Mouse (Mus musculus): ENCODE results near the gene Atp7a. TPM values are rescaled to one million over a fixed set of nuclear protein-coding genes. Genes with fewer than 3 reads are reported as not detected.

The Atp7a gene
- polyA plus RNA-seq, 1 experiment: 26.7 TPM

DNA sequence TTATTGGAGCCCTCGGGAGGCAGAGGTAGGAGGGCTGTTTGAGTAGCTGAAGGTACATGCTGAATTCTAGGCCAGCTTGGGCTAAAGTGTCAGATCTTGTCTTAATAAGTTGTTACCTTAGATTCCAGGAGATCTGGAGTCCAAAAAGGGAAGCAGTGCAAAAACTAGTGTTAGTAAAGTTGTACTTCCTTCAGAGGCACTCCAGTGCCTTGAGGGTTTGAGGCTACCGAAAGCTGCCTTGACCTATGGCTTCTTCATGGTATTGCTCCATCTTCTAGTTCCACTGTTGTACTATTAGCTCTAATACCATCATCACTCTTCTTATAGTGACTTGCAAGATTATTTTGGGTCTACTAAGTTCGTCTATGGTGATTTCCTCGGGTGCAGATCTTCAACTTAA lies 102.8 kb downstream of the Atp7a start:
- Histone ChIP-seq H3K4me3 (ENCODE audit: insufficient read depth, low read length) (no peak overlapping the region), H3K27ac (ENCODE audit: insufficient read depth, low read length) (no peak overlapping the region), H3K4me1 (ENCODE audit: control insufficient read depth, insufficient read depth, low read length) (no peaks in the 10 kb centered on the region)
- TF ChIP-seq POLR2A (IDR thresholded peaks at IDR 0.05; ENCODE audit: low read depth, low read length): no peak
- TF ChIP-seq CTCF (IDR thresholded peaks at IDR 0.05; ENCODE audit: borderline replicate concordance, insufficient read depth, low read length): no peak

DNA sequence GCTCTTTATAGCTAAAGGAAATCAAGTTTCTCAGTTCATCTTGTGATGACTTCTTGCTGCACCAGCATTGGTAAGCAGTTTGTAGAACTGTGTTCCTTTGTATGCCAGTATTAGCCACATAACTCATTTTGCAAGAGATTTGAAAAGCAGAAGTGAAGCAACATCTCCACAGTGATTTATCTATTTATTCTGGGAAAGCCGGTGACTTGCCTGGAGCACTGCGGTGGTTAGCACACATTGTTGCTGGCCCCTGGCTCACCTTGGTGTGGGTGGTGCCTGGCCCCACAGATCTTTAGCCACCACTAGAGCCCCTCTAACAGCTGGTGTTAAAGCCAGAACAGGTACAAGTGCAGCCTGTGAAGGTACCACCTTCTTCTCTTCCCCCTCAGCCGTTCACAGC lies 107.8 kb downstream of the Atp7a start:
- Histone ChIP-seq H3K4me3 (ENCODE audit: insufficient read depth, low read length) (no peak overlapping the region), H3K4me1 (ENCODE audit: control insufficient read depth, insufficient read depth, low read length) (peaks cover 2% of the 10 kb centered on the region), H3K27ac (ENCODE audit: insufficient read depth, low read length) (no peak overlapping the region)
- TF ChIP-seq POLR2A (IDR thresholded peaks at IDR 0.05; ENCODE audit: low read depth, low read length) (no peak), CTCF (IDR thresholded peaks at IDR 0.05; ENCODE audit: borderline replicate concordance, insufficient read depth, low read length) (no peak)

DNA sequence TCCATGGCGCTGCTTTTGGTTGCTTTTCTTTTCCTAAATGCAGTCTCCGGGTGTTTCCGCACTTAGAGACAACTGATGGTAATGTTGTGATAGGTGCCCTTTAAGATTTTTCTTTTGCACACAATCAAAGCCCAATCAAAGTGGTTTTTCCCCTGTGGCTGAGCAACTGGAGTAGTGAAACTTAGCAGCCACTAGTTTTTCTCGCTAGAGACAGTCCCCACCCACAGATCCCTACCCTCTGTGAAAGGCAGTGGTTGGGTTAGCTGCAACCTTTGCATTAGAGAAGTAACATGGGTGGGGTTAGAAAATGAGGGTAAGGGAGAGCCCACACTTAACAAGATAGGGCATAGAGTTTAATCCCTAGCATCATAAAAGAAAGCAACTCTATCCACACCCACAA lies 108.4 kb downstream of the Atp7a start:
- no peak overlapping the region for H3K4me3 ChIP-seq (ENCODE audit: insufficient read depth, low read length)
- TF ChIP-seq POLR2A (IDR thresholded peaks at IDR 0.05; ENCODE audit: low read depth, low read length): no peak
- no peak for TF ChIP-seq CTCF (IDR thresholded peaks at IDR 0.05; ENCODE audit: borderline replicate concordance, insufficient read depth, low read length)
- no peak overlapping the region for H3K27ac ChIP-seq (ENCODE audit: insufficient read depth, low read length)
- peaks cover 2% of the 10 kb centered on the region for H3K4me1 ChIP-seq (ENCODE audit: control insufficient read depth, insufficient read depth, low read length)

DNA sequence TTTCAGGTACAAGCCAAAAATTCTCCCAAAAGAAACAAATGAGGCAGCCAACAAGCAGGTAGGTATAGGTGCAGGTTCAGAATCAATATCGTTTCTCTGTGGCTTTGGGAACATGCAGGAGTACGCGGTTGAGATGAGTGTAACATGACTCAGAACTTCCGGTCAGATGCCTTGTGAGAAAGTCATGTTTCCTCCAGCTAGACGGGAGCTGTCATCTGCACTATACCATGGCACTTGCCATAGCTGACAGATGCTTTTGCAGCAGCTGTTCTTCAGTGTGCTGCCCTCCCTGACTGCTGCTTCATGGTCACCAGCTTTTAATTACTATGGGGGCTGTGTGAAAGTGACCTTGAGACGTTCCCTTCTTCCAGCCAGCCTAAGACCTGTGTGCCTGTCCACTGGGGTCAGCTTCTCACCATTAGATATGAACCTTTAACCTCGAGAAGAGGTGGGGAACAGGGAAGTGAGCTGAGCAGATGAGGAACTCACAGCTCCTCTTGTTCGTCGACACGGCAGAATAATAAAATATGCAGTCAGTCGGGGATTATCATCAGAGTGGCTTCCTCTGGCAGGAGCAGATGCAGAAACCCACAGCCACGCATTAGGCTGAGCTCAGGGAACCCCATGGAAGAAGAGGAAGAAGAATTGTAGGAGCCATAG lies 109.0 kb downstream of the Atp7a start:
- no peak overlapping the region for H3K27ac ChIP-seq (ENCODE audit: insufficient read depth, low read length)
- no peak overlapping the region for H3K4me3 ChIP-seq (ENCODE audit: insufficient read depth, low read length)
- no peak for TF ChIP-seq POLR2A (IDR thresholded peaks at IDR 0.05; ENCODE audit: low read depth, low read length)
- no peak for TF ChIP-seq CTCF (IDR thresholded peaks at IDR 0.05; ENCODE audit: borderline replicate concordance, insufficient read depth, low read length)
- H3K4me1 ChIP-seq (ENCODE audit: control insufficient read depth, insufficient read depth, low read length): peaks cover 2% of the 10 kb centered on the region

DNA sequence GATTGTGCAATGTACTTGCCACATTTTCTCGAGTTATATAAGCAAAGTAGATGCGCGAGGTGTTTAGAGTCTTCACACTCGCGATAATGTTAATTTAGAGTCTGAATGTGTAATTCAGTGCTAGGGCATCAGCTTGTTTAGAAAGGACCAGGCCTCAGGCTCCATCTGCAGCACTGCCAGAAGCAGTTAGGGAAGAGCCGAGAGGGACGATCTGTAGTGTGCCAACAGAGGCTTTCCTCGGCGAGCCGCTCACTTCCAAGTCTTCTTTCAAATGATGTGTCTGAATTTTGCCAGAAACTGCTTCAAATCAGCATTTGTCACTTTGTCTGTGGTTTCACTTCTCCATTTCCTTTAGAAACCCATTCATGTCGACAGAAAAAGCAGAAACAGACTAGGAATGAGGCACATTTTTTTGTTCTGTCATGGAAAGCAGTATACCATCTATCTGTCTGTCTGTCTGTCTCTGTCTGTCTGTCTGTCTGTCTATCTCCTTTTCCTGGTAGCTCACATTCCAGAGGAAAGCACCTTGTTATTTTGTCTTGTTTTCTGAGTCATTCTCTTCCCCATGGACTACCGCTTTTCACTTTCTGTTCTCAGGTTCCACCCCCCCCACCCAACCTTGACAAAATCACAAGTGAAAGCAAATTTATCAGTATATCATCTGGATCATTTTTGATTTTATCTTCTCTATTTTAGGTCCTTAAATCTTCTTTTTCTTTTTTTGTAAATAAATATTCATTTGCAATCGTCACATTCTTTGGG lies 112.4 kb downstream of the Atp7a start:
- no peak for TF ChIP-seq POLR2A (IDR thresholded peaks at IDR 0.05; ENCODE audit: low read depth, low read length)
- no peak for TF ChIP-seq CTCF (IDR thresholded peaks at IDR 0.05; ENCODE audit: borderline replicate concordance, insufficient read depth, low read length)
- Histone ChIP-seq H3K27ac (ENCODE audit: insufficient read depth, low read length) (no peak overlapping the region), H3K4me3 (ENCODE audit: insufficient read depth, low read length) (no peak overlapping the region), H3K4me1 (ENCODE audit: control insufficient read depth, insufficient read depth, low read length) (peaks cover 2% of the 10 kb centered on the region)

DNA sequence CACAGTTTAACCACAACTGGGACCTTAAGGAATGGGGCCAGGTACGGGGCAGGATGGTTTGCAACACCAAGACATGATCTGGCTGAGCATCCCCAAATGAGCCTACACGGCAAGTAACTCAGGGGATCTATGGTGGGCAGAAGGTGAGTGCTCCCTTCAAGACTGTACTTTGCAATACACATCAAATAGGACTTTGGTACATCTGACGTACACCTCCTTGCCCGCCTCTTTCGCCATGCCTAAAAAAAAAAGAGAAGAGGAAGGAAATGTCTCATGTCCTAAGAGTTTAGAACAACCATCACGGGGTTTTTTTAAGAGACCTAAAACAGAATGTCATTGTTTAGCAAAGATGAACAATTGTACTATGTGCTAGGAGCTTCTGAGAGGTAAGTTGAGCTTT lies 115.9 kb downstream of the Atp7a start, which contains the start of gene Tlr13:
TSS of gene Tlr13 (plus strand) at position 269 of the 400 bp plus-strand sequence.
- Histone ChIP-seq H3K4me1 (ENCODE audit: control insufficient read depth, insufficient read depth, low read length) (no peaks in the 10 kb centered on the region), H3K27ac (ENCODE audit: insufficient read depth, low read length) (no peak within 1 kb of the TSS), H3K4me3 (ENCODE audit: insufficient read depth, low read length) (no peak within 1 kb of the TSS)
- TF ChIP-seq CTCF (IDR thresholded peaks at IDR 0.05; ENCODE audit: borderline replicate concordance, insufficient read depth, low read length) (no peak), POLR2A (IDR thresholded peaks at IDR 0.05; ENCODE audit: low read depth, low read length) (no peak)

DNA sequence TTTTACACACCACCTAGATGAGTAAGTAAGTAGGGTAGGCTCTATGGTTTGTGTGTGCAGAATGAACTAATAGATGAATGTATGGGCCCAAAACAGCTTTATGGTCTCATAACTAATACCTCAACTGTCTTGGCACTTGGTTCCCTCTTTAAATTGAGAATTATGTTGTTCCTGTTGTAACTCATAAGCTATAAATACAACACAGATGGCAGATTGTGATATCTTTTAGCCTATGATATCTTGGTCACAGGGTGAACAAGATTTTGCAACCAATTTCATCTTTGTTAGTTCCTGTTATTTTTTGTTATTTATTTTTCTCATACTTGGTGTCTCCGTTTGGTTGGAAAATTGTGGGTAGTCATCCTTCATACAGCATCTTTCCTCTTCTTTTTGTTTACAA lies 121.1 kb downstream of the Atp7a start:
- H3K4me1 ChIP-seq (ENCODE audit: control insufficient read depth, insufficient read depth, low read length): no peaks in the 10 kb centered on the region
- H3K4me3 ChIP-seq (ENCODE audit: insufficient read depth, low read length): no peak overlapping the region
- no peak overlapping the region for H3K27ac ChIP-seq (ENCODE audit: insufficient read depth, low read length)
- TF ChIP-seq POLR2A (IDR thresholded peaks at IDR 0.05; ENCODE audit: low read depth, low read length) (no peak), CTCF (IDR thresholded peaks at IDR 0.05; ENCODE audit: borderline replicate concordance, insufficient read depth, low read length) (no peak)

DNA sequence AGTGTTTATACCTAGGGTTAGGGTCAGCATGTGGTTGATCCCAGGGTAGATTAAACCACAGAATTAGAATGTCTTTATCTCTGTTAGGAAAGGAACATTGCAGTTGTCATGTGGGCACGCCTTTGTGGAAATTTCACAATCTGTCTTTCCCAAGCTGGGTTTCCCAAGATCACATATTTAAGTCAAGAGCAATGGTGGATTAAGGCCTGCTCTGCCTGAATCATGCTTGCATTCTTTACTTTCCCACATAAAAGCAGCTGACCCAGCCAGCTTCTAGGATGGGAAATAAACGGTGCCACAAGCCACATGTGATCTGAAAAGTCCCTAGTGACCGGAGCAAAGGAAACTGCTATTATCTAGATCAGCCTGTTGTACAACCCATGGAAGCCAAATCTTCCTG lies 122.4 kb downstream of the Atp7a start:
- no peak overlapping the region for H3K27ac ChIP-seq (ENCODE audit: insufficient read depth, low read length)
- no peak for TF ChIP-seq CTCF (IDR thresholded peaks at IDR 0.05; ENCODE audit: borderline replicate concordance, insufficient read depth, low read length)
- TF ChIP-seq POLR2A (IDR thresholded peaks at IDR 0.05; ENCODE audit: low read depth, low read length): no peak
- H3K4me1 ChIP-seq (ENCODE audit: control insufficient read depth, insufficient read depth, low read length): no peaks in the 10 kb centered on the region
- H3K4me3 ChIP-seq (ENCODE audit: insufficient read depth, low read length): no peak overlapping the region

DNA sequence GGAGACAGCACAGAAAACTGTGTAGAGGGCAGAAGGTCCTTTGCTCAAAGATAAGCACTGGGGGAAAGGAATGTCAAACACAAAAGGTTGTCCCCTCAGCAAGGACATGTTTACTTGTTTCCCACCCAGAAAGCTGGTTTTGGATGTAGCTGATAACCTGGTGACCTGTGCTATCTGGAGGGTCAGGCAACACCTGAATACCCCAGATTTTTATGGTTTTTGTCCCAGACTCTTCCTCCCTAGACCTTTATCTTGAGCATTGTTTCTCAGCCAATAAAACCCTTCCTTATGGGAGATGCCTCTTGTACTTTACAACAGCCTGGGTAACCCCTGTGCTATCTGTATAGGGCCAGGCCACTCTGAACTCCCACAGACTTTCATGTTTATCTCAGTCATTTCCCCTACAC lies 127.1 kb downstream of the Atp7a start:
- no peak overlapping the region for H3K27ac ChIP-seq (ENCODE audit: insufficient read depth, low read length)
- no peak for TF ChIP-seq POLR2A (IDR thresholded peaks at IDR 0.05; ENCODE audit: low read depth, low read length)
- TF ChIP-seq CTCF (IDR thresholded peaks at IDR 0.05; ENCODE audit: borderline replicate concordance, insufficient read depth, low read length): no peak
- no peaks in the 10 kb centered on the region for H3K4me1 ChIP-seq (ENCODE audit: control insufficient read depth, insufficient read depth, low read length)
- H3K4me3 ChIP-seq (ENCODE audit: insufficient read depth, low read length): no peak overlapping the region

DNA sequence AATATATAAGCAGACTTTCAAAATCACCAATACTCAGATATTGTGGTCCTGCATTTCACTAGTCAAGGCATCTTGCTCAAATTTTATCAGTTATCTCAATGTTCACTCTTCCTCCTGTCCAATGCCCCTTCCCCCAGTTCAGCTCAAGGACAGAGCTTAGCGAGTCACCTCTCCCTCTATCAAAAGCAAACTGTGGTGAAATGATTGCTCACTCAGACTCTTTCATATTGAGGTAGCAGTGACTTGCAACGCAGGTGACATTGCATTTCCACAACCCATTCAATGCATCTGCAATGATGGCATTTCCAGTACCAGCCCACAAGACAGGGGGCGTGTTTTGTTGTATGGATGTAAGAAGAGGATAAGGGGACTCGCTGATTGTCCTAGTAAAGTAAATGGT lies 128.8 kb downstream of the Atp7a start:
- Histone ChIP-seq H3K4me1 (ENCODE audit: control insufficient read depth, insufficient read depth, low read length) (no peaks in the 10 kb centered on the region), H3K27ac (ENCODE audit: insufficient read depth, low read length) (no peak overlapping the region), H3K4me3 (ENCODE audit: insufficient read depth, low read length) (no peak overlapping the region)
- TF ChIP-seq CTCF (IDR thresholded peaks at IDR 0.05; ENCODE audit: borderline replicate concordance, insufficient read depth, low read length) (no peak), POLR2A (IDR thresholded peaks at IDR 0.05; ENCODE audit: low read depth, low read length) (no peak)

Data from embryonic fibroblast, embryonic 13.5 days (primary cell).